Mouse (Mus musculus): ENCODE data around the gene Sipa1l1. TPM values are rescaled to one million over a fixed set of nuclear protein-coding genes. Genes with fewer than 3 reads are reported as not detected.

Gene Sipa1l1
- polyA plus RNA-seq, 1 experiment, result 34.0 TPM

DNA sequence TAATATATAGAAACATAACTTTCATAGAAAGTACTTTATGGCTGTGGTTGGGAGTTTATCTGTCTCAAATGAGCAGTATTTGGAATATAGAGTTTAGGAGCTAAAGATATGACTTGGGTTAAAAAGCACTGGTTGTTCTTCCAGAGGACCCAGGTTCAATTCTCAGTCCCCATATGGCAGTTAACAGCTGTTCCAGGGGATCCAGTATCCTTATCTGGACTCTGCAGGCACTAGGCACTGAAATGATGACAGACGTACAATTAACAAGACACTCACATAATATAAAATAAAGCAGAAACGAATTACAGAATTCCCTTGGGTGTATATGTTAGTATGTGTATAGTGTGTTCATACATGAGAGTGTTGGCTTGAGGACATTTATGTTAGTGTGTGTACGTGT lies 64.1 kb downstream of the Sipa1l1 start:
- DNase-seq, result no peak
- Histone ChIP-seq H3K27ac (ENCODE audit: insufficient read depth, low read depth, low read length) (no peak overlapping the region), H3K27me3 (replicated peaks; ENCODE audit: control insufficient read depth, insufficient read depth, low read length) (no peaks in the 10 kb centered on the region), H3K4me3 (ENCODE audit: insufficient read depth, low read depth, low read length) (no peak overlapping the region), H3K36me3 (ENCODE audit: control insufficient read depth, insufficient read depth, low read length) (no peaks in the 10 kb centered on the region), H3K4me1 (ENCODE audit: control insufficient read depth, insufficient read depth, low read length) (peaks cover 5% of the 10 kb centered on the region; the same call in 1 of the 2 replicates)
- WGBS, result 90% methylated on average over 3 of the region's 3 CpGs
- TF ChIP-seq POLR2A (IDR thresholded peaks at IDR 0.05; ENCODE audit: low read depth, low read length), result no peak

- WGBS, result 88% methylated on average over 14 of the region's 14 CpGs
- no peak overlapping the region for H3K27ac ChIP-seq (ENCODE audit: insufficient read depth, low read depth, low read length)
- TF ChIP-seq POLR2A (IDR thresholded peaks at IDR 0.05; ENCODE audit: low read depth, low read length) (no peak), CTCF (conservative IDR thresholded peaks at IDR 0.05; ENCODE audit: insufficient read depth, insufficient read length, low read depth, low read length) (no peak)
- no peak overlapping the region for H3K4me3 ChIP-seq (ENCODE audit: insufficient read depth, low read depth, low read length)
- H3K36me3 ChIP-seq (ENCODE audit: control insufficient read depth, insufficient read depth, low read length), result no peaks in the 10 kb centered on the region
- no peaks in the 10 kb centered on the region for H3K27me3 ChIP-seq (replicated peaks; ENCODE audit: control insufficient read depth, insufficient read depth, low read length)
- peaks cover 10% of the 10 kb centered on the region; the same call in 1 of the 2 replicates for H3K4me1 ChIP-seq (ENCODE audit: control insufficient read depth, insufficient read depth, low read length)
- DNase-seq, result no peak
Measured at GRCm38 (mm10) chr12:82234463-82235223, 65.5 kb downstream of the Sipa1l1 start.

DNA sequence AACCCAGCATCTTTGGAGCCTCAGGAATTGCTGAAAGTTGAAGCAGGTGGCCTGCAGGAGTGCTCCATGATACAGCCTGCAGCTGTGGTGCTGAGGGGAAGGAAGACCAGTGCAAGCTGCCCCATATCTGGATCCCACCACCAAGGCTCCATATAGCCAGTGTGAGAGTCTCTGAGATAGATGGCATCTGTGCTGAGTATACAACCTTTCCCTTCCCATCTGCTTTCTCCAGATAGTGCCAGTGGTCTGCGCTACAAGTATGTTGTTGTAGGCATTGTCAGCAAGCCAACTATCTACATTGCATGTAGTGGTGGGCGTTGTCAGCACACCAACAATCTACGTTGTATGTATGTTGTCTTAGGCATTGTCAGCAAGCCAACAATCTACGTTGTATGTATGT lies 68.0 kb downstream of the Sipa1l1 start:
- no peak overlapping the region for H3K27ac ChIP-seq (ENCODE audit: insufficient read depth, low read depth, low read length)
- H3K36me3 ChIP-seq (ENCODE audit: control insufficient read depth, insufficient read depth, low read length), result no peaks in the 10 kb centered on the region
- no peak overlapping the region for H3K4me3 ChIP-seq (ENCODE audit: insufficient read depth, low read depth, low read length)
- no peaks in the 10 kb centered on the region for H3K27me3 ChIP-seq (replicated peaks; ENCODE audit: control insufficient read depth, insufficient read depth, low read length)
- TF ChIP-seq POLR2A (IDR thresholded peaks at IDR 0.05; ENCODE audit: low read depth, low read length) (no peak), CTCF (conservative IDR thresholded peaks at IDR 0.05; ENCODE audit: insufficient read depth, insufficient read length, low read depth, low read length) (no peak)
- DNase-seq, result no peak
- H3K4me1 ChIP-seq (ENCODE audit: control insufficient read depth, insufficient read depth, low read length), result peaks cover 5% of the 10 kb centered on the region; the same call in 1 of the 2 replicates
- 97% methylated on average over 4 of the region's 4 CpGs for WGBS

DNA sequence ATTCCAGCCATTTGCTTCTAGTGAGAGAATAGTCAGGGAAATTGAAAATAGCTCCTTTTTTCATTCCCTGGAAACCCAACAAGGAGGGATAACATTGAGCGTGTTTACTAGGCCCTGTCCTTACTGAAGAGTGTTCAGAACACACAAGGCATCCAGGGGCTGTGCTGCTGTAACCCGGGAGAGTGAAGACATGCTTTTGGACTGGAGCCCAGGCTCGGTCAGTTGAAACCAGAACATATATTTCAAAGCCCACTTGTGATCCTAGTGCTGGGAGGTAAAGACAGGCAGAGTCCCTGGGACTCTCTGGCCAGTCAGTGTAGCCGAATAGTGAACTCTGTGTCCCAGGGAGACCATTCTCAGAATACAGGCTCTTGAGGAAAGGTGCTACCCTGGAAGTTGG lies 68.8 kb downstream of the Sipa1l1 start:
- Histone ChIP-seq H3K27ac (ENCODE audit: insufficient read depth, low read depth, low read length) (no peak overlapping the region), H3K27me3 (replicated peaks; ENCODE audit: control insufficient read depth, insufficient read depth, low read length) (no peaks in the 10 kb centered on the region), H3K4me3 (ENCODE audit: insufficient read depth, low read depth, low read length) (no peak overlapping the region), H3K4me1 (ENCODE audit: control insufficient read depth, insufficient read depth, low read length) (peaks cover 5% of the 10 kb centered on the region; the same call in 1 of the 2 replicates), H3K36me3 (ENCODE audit: control insufficient read depth, insufficient read depth, low read length) (no peaks in the 10 kb centered on the region)
- no peak for DNase-seq
- 48% methylated on average over 4 of the region's 4 CpGs for WGBS
- no peak for TF ChIP-seq POLR2A (IDR thresholded peaks at IDR 0.05; ENCODE audit: low read depth, low read length)
- no peak for TF ChIP-seq CTCF (conservative IDR thresholded peaks at IDR 0.05; ENCODE audit: insufficient read depth, insufficient read length, low read depth, low read length)

DNA sequence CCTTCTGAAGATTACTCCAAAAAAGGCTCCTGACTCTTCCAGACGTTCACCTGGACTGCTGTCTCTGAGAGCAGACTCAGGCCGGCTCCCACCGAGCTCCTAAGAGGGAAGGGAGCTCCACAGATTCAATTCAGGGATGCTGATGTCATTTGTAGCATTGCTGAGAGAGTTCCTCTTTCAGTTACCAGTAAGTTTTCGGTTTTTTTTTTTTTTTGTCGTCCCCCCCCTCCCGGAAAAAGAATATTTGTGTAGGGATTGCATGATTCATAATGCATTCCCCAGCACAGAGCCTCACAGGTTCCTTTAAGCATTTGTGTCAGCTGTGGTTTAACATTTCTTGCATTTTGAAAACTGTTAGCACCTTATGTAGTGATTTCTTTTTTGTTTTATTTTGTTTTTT lies 71.6 kb downstream of the Sipa1l1 start:
- no peaks in the 10 kb centered on the region for H3K36me3 ChIP-seq (ENCODE audit: control insufficient read depth, insufficient read depth, low read length)
- peaks cover 5% of the 10 kb centered on the region; the same call in 1 of the 2 replicates for H3K4me1 ChIP-seq (ENCODE audit: control insufficient read depth, insufficient read depth, low read length)
- H3K4me3 ChIP-seq (ENCODE audit: insufficient read depth, low read depth, low read length), result no peak overlapping the region
- no peak overlapping the region for H3K27ac ChIP-seq (ENCODE audit: insufficient read depth, low read depth, low read length)
- TF ChIP-seq CTCF (conservative IDR thresholded peaks at IDR 0.05; ENCODE audit: insufficient read depth, insufficient read length, low read depth, low read length) (no peak), POLR2A (IDR thresholded peaks at IDR 0.05; ENCODE audit: low read depth, low read length) (no peak)
- no peaks in the 10 kb centered on the region for H3K27me3 ChIP-seq (replicated peaks; ENCODE audit: control insufficient read depth, insufficient read depth, low read length)
- 78% methylated on average over 6 of the region's 6 CpGs for WGBS
- DNase-seq, result no peak

- H3K4me3 ChIP-seq (ENCODE audit: insufficient read depth, low read depth, low read length), result no peak overlapping the region
- TF ChIP-seq CTCF (conservative IDR thresholded peaks at IDR 0.05; ENCODE audit: insufficient read depth, insufficient read length, low read depth, low read length), result no peak
- H3K36me3 ChIP-seq (ENCODE audit: control insufficient read depth, insufficient read depth, low read length), result no peaks in the 10 kb centered on the region
- no peaks in the 10 kb centered on the region for H3K4me1 ChIP-seq (ENCODE audit: control insufficient read depth, insufficient read depth, low read length)
- no peaks in the 10 kb centered on the region for H3K27me3 ChIP-seq (replicated peaks; ENCODE audit: control insufficient read depth, insufficient read depth, low read length)
- H3K27ac ChIP-seq (ENCODE audit: insufficient read depth, low read depth, low read length), result no peak overlapping the region
- DNase-seq, result no peak
- WGBS, result 89% methylated on average over 6 of the region's 6 CpGs
Measured at GRCm38 (mm10) chr12:82245219-82245618, 76.1 kb downstream of the Sipa1l1 start.

GRCm38 (mm10) chr12:82246422-82246821 lies 77.3 kb downstream of the Sipa1l1 start:
- 74% methylated on average over 3 of the region's 3 CpGs for WGBS
- Histone ChIP-seq H3K4me1 (ENCODE audit: control insufficient read depth, insufficient read depth, low read length) (no peaks in the 10 kb centered on the region), H3K36me3 (ENCODE audit: control insufficient read depth, insufficient read depth, low read length) (no peaks in the 10 kb centered on the region), H3K4me3 (ENCODE audit: insufficient read depth, low read depth, low read length) (no peak overlapping the region), H3K27ac (ENCODE audit: insufficient read depth, low read depth, low read length) (no peak overlapping the region), H3K27me3 (replicated peaks; ENCODE audit: control insufficient read depth, insufficient read depth, low read length) (no peaks in the 10 kb centered on the region)
- TF ChIP-seq POLR2A (IDR thresholded peaks at IDR 0.05; ENCODE audit: low read depth, low read length), result no peak
- TF ChIP-seq CTCF (conservative IDR thresholded peaks at IDR 0.05; ENCODE audit: insufficient read depth, insufficient read length, low read depth, low read length), result no peak
- DNase-seq, result no peak

Data from kidney, adult 2 months (tissue).